Mouse (Mus musculus): ENCODE results near the gene Gpat2.

DNA sequence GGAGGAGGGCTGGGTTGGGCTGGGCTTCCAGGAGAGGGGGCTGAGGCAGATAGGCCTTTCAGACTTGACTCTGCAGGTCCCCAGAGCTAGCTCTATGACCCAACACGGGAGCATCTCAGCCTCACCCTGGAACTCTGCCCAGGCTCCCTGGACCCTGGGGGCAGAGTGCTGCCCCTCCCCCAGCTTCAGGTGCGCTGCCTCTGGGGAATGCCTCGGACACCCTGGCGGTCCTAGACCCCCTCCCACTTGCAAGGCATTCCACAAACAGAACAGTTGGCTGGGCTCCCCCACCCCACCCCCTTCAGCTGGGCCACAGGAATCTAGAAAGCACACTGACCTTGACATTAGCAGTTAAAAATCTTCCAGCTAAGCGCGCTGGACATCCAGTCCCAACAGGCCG lies 24.7 kb downstream of the Gpat2 start:
- TF ChIP-seq POLR2A (IDR thresholded peaks at IDR 0.05; ENCODE audit: borderline replicate concordance, extremely low read depth, insufficient read depth, insufficient read length, poor library complexity, severe bottlenecking) (no peak), CTCF (IDR thresholded peaks at IDR 0.05; ENCODE audit: borderline replicate concordance, extremely low read depth, insufficient read depth, insufficient read length) (no peak)

All from brain, embryonic 14.5 days (tissue).